In genomic region chr17:85527327-85527698, GRCm38 (mm10) we compare ENCODE assay signal across 31 mouse cellular contexts.
A peak's percentile ranks its signal among the peaks of the same experiment; 100 is the strongest.
DNase-seq lines count a peak whose midpoint lies in the region; ATAC-seq and TF ChIP-seq lines count a peak whose summit lies in the region.
"Had no signal": no experiment of that assay in that cellular context is flagged by ENCODE, and none has a peak within 500 bp of the region (broad histone marks: within the 10 kb centered on the region; RNA-seq: fewer than 3 reads in every experiment).

No protein-coding gene starts in this region.

- H3K9ac ChIP-seq in lung, embryonic 14.5 days: no peak overlapping the region
- no peak overlapping the region for H3K9ac ChIP-seq in liver, postnatal 0 days (replicated peaks)
- H3K9ac ChIP-seq: embryonic facial prominence, embryonic 12.5 days; embryonic facial prominence, embryonic 15.5 days; forebrain, postnatal 0 days; heart, embryonic 15.5 days; hindbrain, embryonic 15.5 days had no signal

- H3K36me3 ChIP-seq in heart, embryonic 10.5 days: no peaks in the 10 kb centered on the region
- no peaks in the 10 kb centered on the region for H3K36me3 ChIP-seq in lung, embryonic 14.5 days (ENCODE audit: insufficient read depth)
- no peaks in the 10 kb centered on the region for H3K36me3 ChIP-seq in liver, postnatal 0 days (replicated peaks; ENCODE audit: insufficient read depth, low read length)
- H3K36me3 ChIP-seq: embryonic facial prominence, embryonic 12.5 days; embryonic facial prominence, embryonic 15.5 days; G1E; heart, embryonic 15.5 days; hindbrain, embryonic 10.5 days; hindbrain, embryonic 15.5 days had no signal

- TF ChIP-seq POLR2A in lung, adult 2 months (IDR thresholded peaks at IDR 0.05; ENCODE audit: borderline replicate concordance, extremely low read depth, low read depth, low read length): no peak

- no peak for TF ChIP-seq CTCF in lung, embryonic 14.5 days (IDR thresholded peaks at IDR 0.05; ENCODE audit: low read depth)
- TF ChIP-seq CTCF in lung, adult 2 months (IDR thresholded peaks at IDR 0.05; ENCODE audit: insufficient read depth, low read length): no peak
- TF ChIP-seq CTCF in liver, postnatal 0 days (IDR thresholded peaks at IDR 0.05; ENCODE audit: low read depth): no peak

- 63% methylated on average over 7 of the region's 7 CpGs for WGBS in heart, embryonic 10.5 days
- WGBS in lung, embryonic 14.5 days: 51% methylated on average over 7 of the region's 7 CpGs
- WGBS in lung, adult 2 months: 54% methylated on average over 7 of the region's 7 CpGs
- WGBS in liver, postnatal 0 days (ENCODE audit: insufficient replicate concordance): 61% methylated on average over 7 of the region's 7 CpGs

- H3K4me3 ChIP-seq in heart, embryonic 10.5 days: no peak overlapping the region
- no peak overlapping the region for H3K4me3 ChIP-seq in lung, embryonic 14.5 days (ENCODE audit: low read depth, low read length)
- H3K4me3 ChIP-seq in lung, adult 2 months (replicated peaks; ENCODE audit: extremely low read depth, low read depth, low read length): no peak overlapping the region
- H3K4me3 ChIP-seq in liver, postnatal 0 days (ENCODE audit: low read depth, low read length): no peak overlapping the region
- H3K4me3 ChIP-seq: embryonic facial prominence, embryonic 12.5 days; embryonic facial prominence, embryonic 15.5 days; heart, embryonic 15.5 days; hindbrain, embryonic 10.5 days; hindbrain, embryonic 15.5 days had no signal

- H3K4me1 ChIP-seq in heart, embryonic 10.5 days: peaks cover 7% of the 10 kb centered on the region; the same call in 1 of the 2 replicates
- no peaks in the 10 kb centered on the region for H3K4me1 ChIP-seq in lung, embryonic 14.5 days (ENCODE audit: insufficient read depth)
- H3K4me1 ChIP-seq in lung, adult 2 months (ENCODE audit: control insufficient read depth, insufficient read depth, low read length): no peaks in the 10 kb centered on the region
- no peaks in the 10 kb centered on the region for H3K4me1 ChIP-seq in liver, postnatal 0 days (ENCODE audit: insufficient read depth)
- H3K4me1 ChIP-seq: embryonic facial prominence, embryonic 12.5 days; embryonic facial prominence, embryonic 15.5 days; heart, embryonic 15.5 days had no signal

- no peak overlapping the region for H3K4me2 ChIP-seq in lung, embryonic 14.5 days
- H3K4me2 ChIP-seq in liver, postnatal 0 days (ENCODE audit: low read depth, low read length): no peak overlapping the region
- H3K4me2 ChIP-seq: embryonic facial prominence, embryonic 12.5 days; embryonic facial prominence, embryonic 15.5 days; heart, embryonic 11.5 days; heart, embryonic 15.5 days; hindbrain, embryonic 15.5 days had no signal

- DNase-seq in heart, embryonic 10.5 days (ENCODE audit: low spot score): peak; percentile 16
- no peak for DNase-seq in heart, adult 8-10 months (ENCODE audit: low spot score)
- peak; percentile 3 for DNase-seq in lung, embryonic 14.5 days
- no peak for DNase-seq in lung, adult 2 months
- peak; percentile 32 for DNase-seq in forelimb bud, embryonic 11.5 days (ENCODE audit: low read depth, low spot score)
- peak; percentile 62 for DNase-seq in retina, embryonic 14.5 days (ENCODE audit: low spot score)
- DNase-seq in liver, postnatal 0 days: no peak
- no peak for DNase-seq in thymus, postnatal 14 days
- DNase-seq: adrenal gland, postnatal 10 days; adrenal gland, postnatal 36 days; B cell, adult 2 months; cerebellum, adult 18-20 months; cerebellum, adult 9-10 months; cerebellum, postnatal 14 days; forebrain, postnatal 0 days; gastrocnemius, postnatal 10 days; gastrocnemius, postnatal 36 days; heart, adult 18-20 months; heart, postnatal 10 days; heart, postnatal 36 days had no signal

- peaks cover 37% of the 10 kb centered on the region; the same call in 1 of the 2 replicates for H3K27me3 ChIP-seq in heart, embryonic 10.5 days (ENCODE audit: insufficient read depth, poor library complexity, severe bottlenecking)
- no peaks in the 10 kb centered on the region for H3K27me3 ChIP-seq in lung, embryonic 14.5 days (ENCODE audit: insufficient read depth, low read length)
- no peaks in the 10 kb centered on the region for H3K27me3 ChIP-seq in liver, postnatal 0 days (ENCODE audit: insufficient read depth, low read length)
- H3K27me3 ChIP-seq: CH12.LX; embryonic facial prominence, embryonic 12.5 days; embryonic facial prominence, embryonic 15.5 days; heart, embryonic 15.5 days; hindbrain, embryonic 15.5 days had no signal

- no peak for TF ChIP-seq EP300 in liver, postnatal 0 days (IDR thresholded peaks at IDR 0.05; ENCODE audit: low read depth)

- no peak overlapping the region for H3K27ac ChIP-seq in heart, embryonic 10.5 days
- no peak overlapping the region for H3K27ac ChIP-seq in lung, embryonic 14.5 days (ENCODE audit: low read depth)
- no peak overlapping the region for H3K27ac ChIP-seq in liver, postnatal 0 days (ENCODE audit: low read depth)
- H3K27ac ChIP-seq: embryonic facial prominence, embryonic 12.5 days; embryonic facial prominence, embryonic 15.5 days; heart, embryonic 15.5 days; hindbrain, embryonic 10.5 days; hindbrain, embryonic 15.5 days had no signal

- H3K9me3 ChIP-seq in heart, embryonic 10.5 days: no peaks in the 10 kb centered on the region
- no peaks in the 10 kb centered on the region for H3K9me3 ChIP-seq in lung, embryonic 14.5 days (ENCODE audit: low read depth, low read length)
- no peaks in the 10 kb centered on the region for H3K9me3 ChIP-seq in liver, postnatal 0 days (ENCODE audit: low read length)
- H3K9me3 ChIP-seq: embryonic facial prominence, embryonic 15.5 days; G1E; heart, embryonic 15.5 days; hindbrain, embryonic 10.5 days; hindbrain, embryonic 15.5 days had no signal

- ATAC-seq in lung, embryonic 14.5 days (ENCODE audit: insufficient read depth): no peak
- ATAC-seq in liver, postnatal 0 days: no peak
- ATAC-seq: forebrain, embryonic 14.5 days; forebrain, postnatal 0 days; intestine, postnatal 0 days; Patski had no signal

Comparison
In these comparisons a context has a peak if more than half of its experiments do, and no peak if none do; other contexts are left out.
1. DNase-seq: peak in heart, embryonic 10.5 days (single experiment), lung, embryonic 14.5 days (single experiment), forelimb bud, embryonic 11.5 days (single experiment) and retina, embryonic 14.5 days (single experiment); none in heart, adult 8-10 months (single experiment), lung, adult 2 months (single experiment), liver, postnatal 0 days (single experiment) and thymus, postnatal 14 days (single experiment).